Mouse (Mus musculus) lung, adult 2 months (tissue): ENCODE measurements at regions not wholly inside any gene's neighbourhood (a gene's known extent, or its start where the extent isn't known, plus 50 kb on each side); places are given as distances from the start of the nearest gene placed in this dataset.

Source experiments
- DNase-seq: peaks from one replicate; pipeline ENCODE4 v3.0.0; 2022
- H3K4me1 ChIP-seq: fragments of 200-500 bp; 2 replicates; pipeline ENCODE4 v1.6.1; 2011; ENCODE audit warnings: low read length; ENCODE audit not compliant: control insufficient read depth, insufficient read depth
- H3K4me3 ChIP-seq: fragments of 200-500 bp; replicated peaks from 2 replicates; pipeline ENCODE3; 2011; ENCODE audit warnings: low read depth, mild to moderate bottlenecking, control low read depth, low read length; ENCODE audit errors: extremely low read depth
- CTCF ChIP-seq: fragments of 200-500 bp; IDR thresholded peaks from 2 replicates; pipeline ENCODE4 v1.5.1; 2011; ENCODE audit warnings: mild to moderate bottlenecking, low read length, control low read depth; ENCODE audit not compliant: insufficient read depth
- POLR2A ChIP-seq: fragments of 200-500 bp; IDR thresholded peaks from 2 replicates; pipeline ENCODE4 v1.6.1; 2011; ENCODE audit warnings: low read depth, mild to moderate bottlenecking, control low read depth, low read length, borderline replicate concordance; ENCODE audit errors: extremely low read depth
- WGBS: fragments of 180-500 bp; shearing (Covaris S2); methylation state at CpG from one replicate; pipeline ENCODE4 v1.1.7; 2018; 5-methylcytosine and 5-hydroxymethylcytosine counted together

GRCm38 (mm10) chr5:132828993-132829392 lies 285.8 kb upstream of the Auts2 start:
- 79% methylated on average over 7 of the region's 7 CpGs for WGBS
- H3K4me1 ChIP-seq = no peaks in the 10 kb centered on the region
- DNase-seq = no peak
- TF ChIP-seq POLR2A (no peak), CTCF (no peak)
- no peak overlapping the region for H3K4me3 ChIP-seq

GRCm38 (mm10) chr5:132827555-132828333 lies 284.6 kb upstream of the Auts2 start:
- DNase-seq = no peak
- 71% methylated on average over 10 of the region's 10 CpGs for WGBS
- Histone ChIP-seq H3K4me1 (no peaks in the 10 kb centered on the region), H3K4me3 (no peak overlapping the region)
- no peak for TF ChIP-seq CTCF

- WGBS = 65% methylated on average over 5 of the region's 5 CpGs
- DNase-seq = no peak
- TF ChIP-seq POLR2A = no peak
- TF ChIP-seq CTCF = no peak
- H3K4me1 ChIP-seq = no peaks in the 10 kb centered on the region
- no peak overlapping the region for H3K4me3 ChIP-seq
Observed at GRCm38 (mm10) chr5:132826009-132826408, 282.9 kb upstream of the Auts2 start.

GRCm38 (mm10) chr5:132817665-132818064 lies 274.5 kb upstream of the Auts2 start:
- WGBS = 73% methylated on average over 9 of the region's 9 CpGs
- TF ChIP-seq POLR2A (no peak), CTCF (no peak)
- Histone ChIP-seq H3K4me1 (no peaks in the 10 kb centered on the region), H3K4me3 (no peak overlapping the region)
- no peak for DNase-seq

- no peak for DNase-seq
- WGBS = 38% methylated on average over 4 of the region's 4 CpGs
Observed at GRCm38 (mm10) chr5:132809181-132809580, 266.0 kb upstream of the Auts2 start.

GRCm38 (mm10) chr5:132796061-132796460 lies 252.9 kb upstream of the Auts2 start:
- 91% methylated on average over 1 of the region's 1 CpGs for WGBS
- H3K4me1 ChIP-seq = no peaks in the 10 kb centered on the region
- no peak for DNase-seq
- TF ChIP-seq POLR2A (no peak), CTCF (no peak)
- H3K4me3 ChIP-seq = no peak overlapping the region

More at GRCm38 (mm10) chr5:132809181-132809580, 266.0 kb upstream of the Auts2 start:
- TF ChIP-seq CTCF (no peak), POLR2A (no peak)
- Histone ChIP-seq H3K4me3 (no peak overlapping the region), H3K4me1 (no peaks in the 10 kb centered on the region)

- no peak for DNase-seq
- 66% methylated on average over 5 of the region's 5 CpGs for WGBS
- Histone ChIP-seq H3K4me3 (no peak overlapping the region), H3K4me1 (no peaks in the 10 kb centered on the region)
- TF ChIP-seq POLR2A (no peak), CTCF (no peak)
Observed at GRCm38 (mm10) chr5:132792484-132792883, 249.3 kb upstream of the Auts2 start.

- H3K4me3 ChIP-seq = no peak overlapping the region
- no peak for DNase-seq
- 47% methylated on average over 3 of the region's 3 CpGs for WGBS
Observed at GRCm38 (mm10) chr5:132785291-132785690, 242.1 kb upstream of the Auts2 start.

GRCm38 (mm10) chr5:132784791-132785190 lies 241.6 kb upstream of the Auts2 start:
- no peak for DNase-seq
- no peak for TF ChIP-seq POLR2A
- no peak for TF ChIP-seq CTCF
- Histone ChIP-seq H3K4me1 (no peaks in the 10 kb centered on the region), H3K4me3 (no peak overlapping the region)
- 64% methylated on average over 4 of the region's 4 CpGs for WGBS

More at GRCm38 (mm10) chr5:132785291-132785690, 242.1 kb upstream of the Auts2 start:
- no peak for TF ChIP-seq POLR2A
- H3K4me1 ChIP-seq = no peaks in the 10 kb centered on the region

GRCm38 (mm10) chr5:132774141-132774680 lies 231.1 kb upstream of the Auts2 start:
- TF ChIP-seq CTCF (no peak), POLR2A (no peak)
- H3K4me1 ChIP-seq = no peaks in the 10 kb centered on the region
- no peak overlapping the region for H3K4me3 ChIP-seq
- WGBS = 61% methylated on average over 1 of the region's 1 CpGs
- no peak for DNase-seq
